Mouse (Mus musculus): ENCODE data around the gene Olfr1378.

- TF ChIP-seq CTCF (IDR thresholded peaks at IDR 0.05; ENCODE audit: control insufficient read depth, insufficient read depth, low read length) (no peak), POLR2A (IDR thresholded peaks at IDR 0.05; ENCODE audit: borderline replicate concordance, control insufficient read depth, low read depth, low read length) (no peak)
Observed at GRCm38 (mm10) chr11:50942386-50942785, 23.9 kb upstream of the Olfr1378 start.
